Mouse (Mus musculus): Measurements from ENCODE around the gene Grxcr1.

- TF ChIP-seq GATA1 (IDR thresholded peaks at IDR 0.05; ENCODE audit: borderline replicate concordance, low read length) (no peak), FLI1 (IDR thresholded peaks at IDR 0.05; ENCODE audit: low read length) (no peak)
Measured at GRCm38 (mm10) chr5:68004419-68004818, 27.2 kb upstream of the Grxcr1 start.
